Mouse (Mus musculus) CH12.LX (cell line): ENCODE data around the gene Cecr2.

Experiments
- BHLHE40 ChIP-seq: IDR thresholded peaks from 2 replicates; pipeline ENCODE4 v1.6.1; 2011; ENCODE audit warnings: mild to moderate bottlenecking, low read depth, low read length, improper control_type of control experiment
- CTCF ChIP-seq, 2 experiments: IDR thresholded peaks in 1 of 2; conservative IDR thresholded peaks in 1 of 2; 2 replicates each; pipeline ENCODE4 v1.5.1; 2011 to 2012; ENCODE audit warnings: low read depth in 2 of 2, low read length in 2 of 2, improper control_type of control experiment in 1 of 2, inconsistent platforms in 1 of 2, mild to moderate bottlenecking in 1 of 2, moderate library complexity in 1 of 2
- KAT2A ChIP-seq: IDR thresholded peaks from 2 replicates; pipeline ENCODE4 v1.6.1; 2012; ENCODE audit warnings: low read length, improper control_type of control experiment, inconsistent platforms; ENCODE audit not compliant: insufficient replicate concordance
- MAX ChIP-seq: IDR thresholded peaks from 2 replicates; pipeline ENCODE4 v1.6.1; 2011; ENCODE audit warnings: low read length, improper control_type of control experiment
- MAZ ChIP-seq: IDR thresholded peaks from 2 replicates; pipeline ENCODE4 v1.6.1; 2012; ENCODE audit warnings: low read depth, mild to moderate bottlenecking, inconsistent platforms, low read length, improper control_type of control experiment, moderate library complexity
- POLR2A ChIP-seq: IDR thresholded peaks from 2 replicates; pipeline ENCODE4 v1.6.1; 2011; ENCODE audit warnings: low read depth, mild to moderate bottlenecking, improper control_type of control experiment, low read length

GRCm38 (mm10) chr6:120700221-120700620 is 34.1 kb downstream of the Cecr2 start:
- TF ChIP-seq CTCF (conservative IDR thresholded peaks at IDR 0.05 in 1 of 2, IDR thresholded peaks at IDR 0.05 in 1 of 2; ENCODE audit: low read depth in 2 of 2, low read length in 2 of 2) (no peak), POLR2A (no peak), MAZ (no peak), BHLHE40 (no peak), MAX (no peak), KAT2A (no peak)
